Mouse (Mus musculus): ENCODE data around the gene Serpinb6e.

Serpinb6e gene

DNA sequence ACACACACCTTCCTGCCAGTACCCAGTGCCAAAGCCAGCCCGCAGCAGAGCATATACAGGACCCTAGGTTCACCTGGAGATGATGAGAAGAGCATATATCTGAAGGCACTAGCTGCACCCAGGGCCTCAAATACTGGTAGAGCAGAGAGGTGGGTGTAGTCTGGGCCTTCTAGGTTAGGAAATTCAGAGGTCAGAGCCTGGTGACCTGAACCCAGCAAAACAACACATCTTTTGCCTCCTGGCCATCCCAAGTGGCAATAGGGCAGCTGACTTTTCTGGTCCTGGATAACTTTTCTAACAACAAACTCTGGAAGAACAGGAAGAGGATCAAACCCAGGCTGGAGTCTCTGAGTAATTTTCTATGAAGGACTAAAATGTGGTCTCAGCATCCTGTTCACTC, at the start of gene Serpinb6e:
TSS of gene Serpinb6e (minus strand) at position 101 of the 400 bp plus-strand sequence.
- DNase-seq (ENCODE audit: low read depth, low spot score): no peak

DNA sequence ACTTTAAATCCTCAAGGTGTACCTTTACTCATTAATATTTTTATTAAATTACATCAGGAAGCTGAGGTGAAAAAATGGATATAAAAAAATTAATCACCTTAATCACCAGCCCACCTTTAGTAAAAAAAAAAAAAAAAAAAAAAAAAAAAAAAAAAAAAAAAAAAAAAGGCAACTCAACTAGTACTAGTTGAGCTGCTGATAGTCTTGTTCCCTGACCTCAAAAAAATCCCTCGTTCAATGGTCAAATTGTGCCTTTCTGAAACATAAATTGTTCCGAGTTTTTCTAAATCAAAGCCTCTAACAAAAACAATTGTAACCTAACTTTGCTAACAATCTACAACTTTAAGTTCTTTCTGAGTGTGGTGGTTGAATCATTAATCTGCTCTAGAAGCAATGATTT, 12.5 kb downstream of the Serpinb6e start:
- DNase-seq (ENCODE audit: low read depth, low spot score): no peak

DNA sequence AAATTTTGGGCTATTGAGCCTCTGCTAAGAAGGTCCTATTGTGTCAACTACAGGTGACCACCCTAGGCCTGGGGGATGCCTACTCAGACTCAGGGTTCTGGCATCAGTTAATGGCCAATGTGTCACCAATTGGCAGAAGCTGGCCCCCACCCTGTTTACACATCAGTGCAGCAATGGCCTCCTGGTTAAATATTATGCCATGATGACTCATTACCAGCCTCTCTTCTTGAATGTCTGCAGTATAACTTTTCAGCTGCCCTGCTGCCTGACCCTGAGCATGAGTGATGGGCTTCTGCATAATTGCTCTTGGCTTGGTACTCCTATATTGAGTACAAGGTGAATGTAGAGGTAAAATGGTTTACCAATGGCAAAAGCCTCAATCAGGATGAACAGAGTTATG, 19.8 kb downstream of the Serpinb6e start:
- DNase-seq (ENCODE audit: low read depth, low spot score): no peak

DNA sequence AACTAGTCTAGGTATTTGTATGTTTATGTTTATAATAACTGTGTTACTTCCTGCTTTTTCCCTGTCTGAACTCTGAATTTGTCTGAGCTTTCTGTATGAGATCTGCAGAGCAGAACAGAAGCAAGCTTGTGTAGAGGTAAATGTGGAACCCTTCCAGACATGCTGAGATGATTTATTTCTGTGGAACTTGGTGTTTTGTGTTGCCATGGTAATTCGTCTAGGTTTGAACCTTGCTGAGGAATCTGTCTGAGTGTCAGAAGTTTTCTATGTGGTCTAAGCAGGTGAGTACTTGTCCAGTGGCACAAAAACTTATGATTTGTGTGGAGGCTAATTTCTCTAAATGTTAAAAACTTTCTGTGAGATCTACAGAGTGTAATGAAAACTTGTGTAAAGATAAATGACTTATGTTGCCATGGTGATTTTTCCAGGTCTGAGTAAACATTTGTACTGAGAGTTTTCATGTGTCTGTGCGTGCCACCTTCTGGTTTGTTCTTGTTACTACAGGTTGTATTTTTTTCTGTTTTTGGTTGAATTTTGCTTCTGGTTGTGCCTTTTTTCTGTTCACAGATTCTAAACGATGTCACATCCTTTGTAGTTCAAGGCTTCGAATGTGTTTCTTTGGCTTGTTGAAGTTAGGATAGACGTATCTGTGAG, 21.6 kb downstream of the Serpinb6e start:
- DNase-seq (ENCODE audit: low read depth, low spot score): peak; percentile 29
